Mouse (Mus musculus): ENCODE measurements around the gene March10. TPM values are rescaled to one million over a fixed set of nuclear protein-coding genes. Genes with fewer than 3 reads are reported as not detected.

Gene March10
- total RNA-seq, 2 experiments from 2014 or later, result not detected

DNA sequence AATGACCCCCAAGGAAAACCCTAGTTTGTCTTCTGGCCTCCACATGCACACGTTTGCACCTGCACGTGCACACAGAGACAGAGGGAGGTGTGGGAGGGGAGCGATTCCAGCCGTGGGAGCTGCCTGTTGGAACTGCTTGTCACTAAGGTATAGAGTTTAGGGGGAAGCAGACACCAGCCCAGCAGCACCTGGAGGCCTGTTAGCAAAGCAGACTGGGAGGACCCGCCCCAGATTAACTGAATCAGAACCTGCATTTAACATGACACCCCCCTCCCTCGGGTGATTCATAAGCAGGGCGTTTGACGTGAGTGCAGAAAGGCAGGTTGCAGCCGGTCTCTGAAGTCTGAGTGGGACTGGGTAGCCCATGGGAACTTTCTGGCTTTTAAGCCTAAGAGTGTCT is 126.6 kb downstream of the March10 start:
- ATAC-seq (replicated peaks; ENCODE audit: low FRiP score, poor library complexity, severe bottlenecking), result no peak

DNA sequence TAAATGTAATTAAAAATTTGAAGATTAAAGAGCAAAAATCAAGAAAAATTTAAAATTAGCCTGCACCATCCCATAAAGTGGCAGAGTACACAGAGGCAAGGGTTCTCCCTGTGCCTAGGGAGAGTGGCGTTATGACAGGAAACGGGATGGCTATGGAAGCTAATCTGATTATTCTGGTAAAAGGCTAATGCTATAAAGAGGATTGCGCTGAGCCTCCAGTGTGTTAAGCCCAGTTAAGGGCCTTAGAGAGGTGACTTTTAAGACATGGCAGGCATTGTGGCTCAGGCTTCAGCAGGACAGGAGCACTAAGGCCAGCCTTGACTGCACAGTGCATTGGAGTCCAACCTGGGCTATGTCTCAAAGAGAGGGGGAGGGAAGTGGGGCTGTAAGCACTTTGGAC is 129.4 kb downstream of the March10 start:
- no peak for ATAC-seq (replicated peaks; ENCODE audit: low FRiP score, poor library complexity, severe bottlenecking)

DNA sequence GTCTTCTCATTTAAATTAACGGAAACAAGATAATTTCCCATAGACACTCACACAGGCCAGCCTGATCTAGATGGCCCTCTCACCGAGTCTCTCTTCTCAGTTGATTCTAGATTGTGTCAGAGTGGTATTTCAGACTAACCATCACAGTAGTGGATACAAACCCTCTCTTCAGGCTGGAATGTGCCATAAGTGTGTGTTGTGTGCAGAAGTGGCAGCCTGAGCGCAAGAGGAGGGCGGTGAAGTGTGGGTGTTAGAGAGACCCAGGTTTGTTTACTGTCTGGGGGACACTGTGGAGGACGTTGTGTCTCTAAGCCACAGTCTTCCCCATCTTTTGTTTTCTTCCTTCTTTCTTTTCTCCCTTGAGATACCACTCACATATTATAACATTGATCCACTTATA is 133.0 kb downstream of the March10 start:
- no peak for ATAC-seq (replicated peaks; ENCODE audit: low FRiP score, poor library complexity, severe bottlenecking)

DNA sequence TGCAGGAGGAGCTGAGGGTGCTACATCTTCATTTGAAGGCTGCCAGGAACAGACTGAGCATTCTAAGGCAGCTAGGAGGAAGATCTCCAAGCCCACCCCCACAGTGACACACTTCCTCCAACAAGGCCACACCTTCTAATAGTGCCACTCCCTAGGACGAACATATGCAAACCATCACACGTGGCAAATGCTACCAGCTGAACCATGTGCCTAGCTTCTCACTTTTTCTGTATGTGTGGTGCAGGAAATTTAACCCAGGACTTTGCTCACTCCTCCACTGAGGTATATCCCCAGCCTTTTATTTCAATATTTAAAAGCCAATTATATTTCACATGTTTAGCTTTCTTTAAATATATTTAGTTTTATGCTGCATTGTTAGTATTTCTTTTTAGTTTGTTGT is 135.4 kb downstream of the March10 start:
- no peak for ATAC-seq (replicated peaks; ENCODE audit: low FRiP score, poor library complexity, severe bottlenecking)

DNA sequence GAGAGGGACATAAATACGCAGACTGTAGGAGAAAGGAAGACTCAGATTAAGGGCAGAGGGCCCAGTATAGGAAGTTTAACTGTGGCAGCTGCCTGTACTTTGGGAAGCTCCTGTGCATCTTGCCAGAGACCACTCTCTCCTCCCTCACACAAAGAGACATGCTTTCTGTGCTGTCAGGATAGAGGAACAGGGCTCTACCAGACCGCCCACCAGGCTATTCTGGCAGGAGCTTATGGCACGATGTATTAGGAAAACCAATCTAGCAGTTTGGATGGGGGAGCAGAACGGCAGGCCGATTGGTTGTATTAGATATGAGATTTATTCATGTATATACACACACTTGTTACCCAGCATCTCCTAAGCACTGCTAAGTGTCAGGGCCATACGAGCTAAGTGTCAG is 138.8 kb downstream of the March10 start:
- ATAC-seq (replicated peaks; ENCODE audit: low FRiP score, poor library complexity, severe bottlenecking), result no peak

DNA sequence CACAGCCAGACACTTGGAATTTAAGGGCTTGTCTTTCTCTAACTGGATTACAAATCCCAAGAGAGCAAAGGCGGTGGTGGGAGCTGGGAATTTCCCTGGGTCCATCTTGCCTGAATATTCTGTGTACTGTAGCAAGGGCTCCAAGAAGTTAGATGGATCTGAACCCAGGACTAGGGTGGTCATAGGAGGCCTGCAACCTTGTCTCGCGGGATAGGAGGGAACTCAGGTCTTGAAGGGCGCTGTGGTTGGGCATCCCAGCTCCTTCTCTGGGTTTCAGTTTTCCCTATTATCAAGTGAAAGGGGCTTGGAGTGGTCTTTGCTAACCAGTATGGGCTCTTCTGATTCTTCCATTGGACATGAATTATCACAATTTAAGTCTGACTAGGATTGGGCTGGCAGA is 140.4 kb downstream of the March10 start:
- no peak for ATAC-seq (replicated peaks; ENCODE audit: low FRiP score, poor library complexity, severe bottlenecking)

DNA sequence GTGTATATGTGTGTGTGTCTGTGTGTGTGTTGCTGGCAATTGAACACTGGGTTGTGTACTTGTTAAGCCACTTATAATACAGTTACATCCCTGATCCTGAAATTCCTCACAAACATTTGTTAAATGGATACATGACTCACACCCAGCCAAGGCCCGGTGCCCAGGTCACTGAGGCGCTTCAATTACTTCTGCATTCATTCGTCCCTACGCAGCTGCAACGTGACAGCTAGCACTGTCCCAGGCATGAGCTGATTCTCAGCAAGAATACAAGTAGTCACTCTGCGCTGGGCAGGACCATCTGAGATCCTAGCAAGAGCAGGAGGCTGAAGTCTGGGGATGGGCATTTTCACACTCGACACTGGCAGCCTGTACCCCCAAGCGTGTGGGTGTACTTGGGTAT is 141.2 kb downstream of the March10 start:
- no peak for ATAC-seq (replicated peaks; ENCODE audit: low FRiP score, poor library complexity, severe bottlenecking)

DNA sequence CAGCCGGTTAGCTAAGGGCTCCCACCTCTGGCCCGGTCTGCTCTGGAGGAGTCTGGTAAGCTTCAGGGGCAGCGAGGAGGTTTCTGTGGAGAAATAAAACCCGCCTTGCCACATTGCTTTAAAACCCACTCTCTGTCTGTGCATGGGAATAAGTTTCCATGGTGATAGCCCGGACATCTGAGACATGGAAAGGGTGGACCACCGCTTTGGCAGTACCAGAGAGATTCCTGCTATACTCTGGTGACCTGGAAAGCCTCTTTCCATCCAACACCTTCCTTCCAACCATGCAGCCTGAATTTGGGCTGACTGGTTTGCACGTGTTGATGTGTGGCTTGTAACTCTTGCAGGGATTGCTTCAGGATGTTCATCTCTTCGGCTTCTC is 142.9 kb downstream of the March10 start:
- no peak for ATAC-seq (replicated peaks; ENCODE audit: low FRiP score, poor library complexity, severe bottlenecking)

DNA sequence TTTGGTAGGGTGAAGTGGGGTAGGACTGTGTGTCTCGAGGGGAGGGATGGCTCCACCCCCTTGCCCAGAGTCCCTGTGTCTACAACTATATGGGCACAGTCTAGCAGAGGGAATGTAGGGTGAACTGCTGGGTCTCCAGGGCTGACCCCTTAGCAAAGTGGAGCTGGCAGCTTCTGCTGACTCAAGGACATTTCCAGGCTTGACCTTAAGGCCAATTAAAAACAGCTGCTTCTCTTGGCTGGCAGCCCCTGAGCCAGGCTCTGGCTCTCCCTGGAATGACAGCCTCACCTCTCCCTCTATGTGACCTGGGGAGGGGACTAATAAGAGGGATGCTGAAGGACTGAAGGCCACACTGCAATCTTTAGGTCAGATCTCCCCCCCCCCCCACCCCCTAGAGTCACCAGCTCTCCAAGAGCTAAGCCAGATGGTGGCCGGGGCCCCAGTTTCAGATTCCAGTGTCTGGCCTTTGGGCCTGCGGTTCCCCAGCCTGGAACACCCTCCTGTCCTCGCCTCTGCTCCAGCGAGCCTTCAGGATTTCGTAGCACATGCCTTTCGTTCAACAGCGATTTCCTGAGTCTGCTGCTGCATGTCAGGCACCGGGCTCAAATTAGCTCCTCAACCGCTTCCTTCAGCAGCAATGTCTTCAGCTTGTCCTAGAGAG is 143.4 kb downstream of the March10 start:
- ATAC-seq (replicated peaks; ENCODE audit: low FRiP score, poor library complexity, severe bottlenecking), result 0 out of 2 replicates have a peak, but pooled peaks have one; percentile 24

DNA sequence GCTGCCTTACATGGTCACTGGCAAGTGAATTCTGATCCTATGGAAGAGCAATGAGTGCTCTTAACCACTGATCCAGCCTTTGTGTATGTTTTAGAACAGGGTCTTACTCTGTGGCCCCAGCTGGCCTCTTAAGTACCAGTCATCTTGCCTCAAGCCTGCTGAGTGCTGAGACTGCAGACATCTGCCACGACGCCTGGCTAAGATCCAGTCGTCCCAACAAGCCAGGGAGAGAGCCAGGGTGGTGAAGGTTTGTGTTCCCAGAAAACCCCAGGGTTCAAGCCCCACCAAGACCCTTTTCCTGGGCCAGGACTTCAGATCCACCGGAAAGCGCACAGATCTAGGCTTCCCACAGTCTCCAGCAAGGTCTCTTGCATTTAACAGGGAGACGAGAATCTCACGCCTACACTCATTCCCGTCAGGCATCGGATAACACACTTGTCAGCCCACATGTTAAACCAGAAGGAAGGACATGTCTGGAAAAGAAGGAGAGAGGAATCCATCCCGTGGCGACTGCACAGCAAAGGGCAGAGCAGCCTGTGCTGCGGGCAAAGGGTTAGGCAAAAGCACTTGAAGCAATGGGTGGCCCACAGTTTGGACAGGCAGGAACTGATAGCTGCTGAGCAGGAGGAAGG is 144.1 kb downstream of the March10 start:
- no peak for ATAC-seq (replicated peaks; ENCODE audit: low FRiP score, poor library complexity, severe bottlenecking)

DNA sequence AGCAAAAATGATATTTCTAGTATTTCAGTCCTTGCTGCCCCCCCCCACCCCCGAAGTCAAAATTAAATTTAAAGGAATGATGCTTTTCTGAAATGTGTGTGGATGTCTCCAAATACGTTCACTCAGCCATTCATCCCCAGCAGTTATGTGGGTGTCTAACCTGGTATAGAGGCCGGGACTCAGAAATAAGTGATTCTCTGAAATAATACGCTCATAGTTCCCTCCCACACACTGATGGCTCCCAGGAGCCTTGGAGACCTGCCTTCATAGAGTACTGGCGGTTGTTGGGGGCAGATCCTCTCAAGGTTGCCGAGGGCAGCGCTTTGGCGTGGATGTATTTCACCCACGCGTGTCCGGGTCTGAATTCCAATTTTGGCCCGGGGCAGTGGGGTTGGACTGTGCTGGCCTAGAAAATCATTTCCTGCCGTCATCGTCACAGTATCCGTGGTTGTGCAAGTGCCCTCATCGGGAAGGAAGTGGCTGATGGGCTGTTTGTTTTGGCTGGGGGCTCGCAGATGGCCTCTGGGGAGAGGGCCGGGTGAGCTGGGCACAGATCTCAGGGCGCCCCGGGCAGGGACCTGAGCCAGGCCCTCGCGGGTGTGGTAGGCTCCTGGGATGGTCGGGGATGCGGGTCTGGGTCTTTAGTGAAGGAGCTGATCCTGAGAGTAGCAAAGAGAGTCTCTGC is 145.1 kb downstream of the March10 start:
- no peak for ATAC-seq (replicated peaks; ENCODE audit: low FRiP score, poor library complexity, severe bottlenecking)

Other genes with a start within 250 kb of the March10 start
- gene Mrc2, start 164.1 kb downstream of the March10 start, total RNA-seq (2015; ENCODE audit: low replicate concordance), result 0.63 TPM in 1 of 2 replicates, not detected in the other
- gene Mrc2, start 164.1 kb downstream of the March10 start, total RNA-seq (2017; ENCODE audit: low replicate concordance), result not detected in 2 replicates
- 0.58 and 0.63 TPM in 2 replicates for gene Tanc2, start 133.3 kb upstream of the March10 start, total RNA-seq (2015; ENCODE audit: low replicate concordance)
- gene Tanc2, start 133.3 kb upstream of the March10 start, total RNA-seq (2017; ENCODE audit: low replicate concordance), result 0.26 and 1.4 TPM in 2 replicates